Mouse (Mus musculus): Measurements from ENCODE around the gene Gm10188.

DNA sequence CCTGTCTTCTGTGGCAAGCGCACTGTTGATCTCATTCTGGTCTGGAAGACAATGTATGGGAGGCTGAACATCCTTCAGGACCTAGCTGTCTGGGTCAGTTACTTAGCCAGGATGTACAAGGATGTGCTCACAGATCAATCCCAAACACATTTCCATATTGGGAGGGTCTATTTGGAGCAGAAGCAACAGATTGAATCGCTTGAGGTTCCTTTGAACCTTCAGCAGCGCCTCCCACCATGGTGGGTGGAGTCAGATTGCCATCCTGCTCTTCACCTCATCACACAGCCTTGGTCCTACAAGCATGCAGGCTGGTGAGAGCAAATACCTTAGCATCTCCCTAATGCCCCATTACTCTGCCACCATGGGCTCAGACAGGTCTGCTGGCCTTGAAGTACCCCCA is 35.8 kb downstream of the Gm10188 start:
- TF ChIP-seq CTCF (IDR thresholded peaks at IDR 0.05; ENCODE audit: extremely low read depth, insufficient read depth, insufficient read length, insufficient replicate concordance), result no peak
- TF ChIP-seq POLR2A (IDR thresholded peaks at IDR 0.05; ENCODE audit: low read depth, low read length), result no peak

All from spleen, adult 2 months (tissue).